Mouse (Mus musculus) G1E (cell line): ENCODE data around the gene Ddx39b.

Experiments used
- CTCF ChIP-seq: IDR thresholded peaks from 2 replicates; pipeline ENCODE4 v1.5.1; 2012; ENCODE audit warnings: low read depth, low read length, inconsistent platforms, mixed read lengths
- TAL1 ChIP-seq: conservative IDR thresholded peaks from 2 replicates; pipeline ENCODE4 v1.6.1; 2012; ENCODE audit warnings: low read depth, low read length, inconsistent platforms, mixed read lengths

DNA sequence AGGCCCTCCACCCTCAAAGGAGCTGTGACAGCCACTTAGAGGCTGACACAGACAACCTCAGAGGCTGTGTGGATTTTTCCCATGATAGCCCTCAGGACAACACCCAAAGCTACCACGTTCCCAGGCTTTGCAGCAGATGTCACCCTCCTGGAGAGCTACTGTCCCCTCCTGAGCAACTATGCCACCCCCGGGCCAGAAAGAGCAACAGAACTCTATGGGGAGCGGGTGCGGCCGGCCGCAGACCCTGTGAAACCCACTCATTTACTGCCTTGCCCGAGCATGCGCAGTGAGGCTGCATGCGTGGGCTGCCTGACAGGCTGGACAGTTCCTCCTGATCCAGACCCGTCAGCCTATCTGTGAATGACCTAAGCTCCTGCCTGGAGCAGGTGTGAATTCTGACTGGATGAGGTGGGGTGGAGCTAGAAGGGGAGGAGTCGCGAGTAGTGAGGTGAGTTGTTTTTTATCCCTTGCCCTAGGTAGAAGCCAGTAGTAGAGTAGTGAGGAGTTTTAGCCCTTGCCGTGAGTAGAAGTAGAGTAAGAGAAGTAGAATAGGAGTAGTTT, 34.8 kb downstream of the Ddx39b start:
- TF ChIP-seq TAL1 (no peak), CTCF (no peak)
